Mouse (Mus musculus) cerebellum, postnatal 36 days (tissue): ENCODE measurements around the gene Wfdc13.

Experiments used
- DNase-seq, 2 experiments: peaks; one replicate each; pipeline ENCODE4 v3.0.0; 2021 to 2022; ENCODE audit warnings: mixed read lengths in 2 of 2

The Wfdc13 gene

DNA sequence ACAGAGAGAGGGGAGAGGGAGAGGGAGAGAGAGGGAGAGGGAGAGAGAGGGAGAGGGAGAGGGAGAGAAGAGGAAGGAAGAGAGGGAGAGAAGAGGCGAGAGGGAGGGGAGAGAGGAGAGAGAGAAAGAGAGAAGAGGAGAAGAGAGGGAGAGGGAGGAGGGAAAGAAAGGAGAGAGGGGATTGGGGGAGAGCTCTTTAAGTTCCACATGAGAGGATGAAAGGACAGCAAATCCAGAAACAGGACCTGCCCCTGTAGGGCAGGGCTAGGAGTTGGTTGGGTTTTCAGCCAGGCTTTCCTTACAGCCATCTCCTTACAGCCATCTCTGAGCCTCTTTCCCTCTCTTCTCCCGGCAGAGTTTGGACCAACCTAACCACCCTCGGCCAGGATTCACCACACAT is at the start of gene Wfdc13:
TSS of gene Wfdc13 (plus strand) at position 301 of the 400 bp plus-strand sequence.
- no peak for DNase-seq

DNA sequence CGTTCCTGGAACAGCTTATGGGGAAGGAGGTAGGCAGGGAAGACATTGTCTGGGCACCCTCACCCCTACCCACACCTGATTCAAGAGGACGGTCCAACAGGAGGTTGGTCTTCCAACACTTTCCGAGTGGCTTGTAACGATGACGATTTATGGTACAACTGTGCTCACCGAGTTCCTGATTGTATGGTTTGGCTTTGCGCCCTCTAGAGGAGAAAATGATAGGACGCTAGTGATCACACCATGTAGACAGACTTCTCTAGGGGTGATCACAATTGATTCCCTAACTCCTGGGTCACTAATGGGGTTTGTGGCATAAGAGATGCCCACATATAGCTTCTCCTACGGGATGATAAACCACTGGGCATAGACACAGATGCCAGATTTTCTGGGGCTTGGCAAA is 49.6 kb upstream of the Wfdc13 start:
- no peak for DNase-seq

DNA sequence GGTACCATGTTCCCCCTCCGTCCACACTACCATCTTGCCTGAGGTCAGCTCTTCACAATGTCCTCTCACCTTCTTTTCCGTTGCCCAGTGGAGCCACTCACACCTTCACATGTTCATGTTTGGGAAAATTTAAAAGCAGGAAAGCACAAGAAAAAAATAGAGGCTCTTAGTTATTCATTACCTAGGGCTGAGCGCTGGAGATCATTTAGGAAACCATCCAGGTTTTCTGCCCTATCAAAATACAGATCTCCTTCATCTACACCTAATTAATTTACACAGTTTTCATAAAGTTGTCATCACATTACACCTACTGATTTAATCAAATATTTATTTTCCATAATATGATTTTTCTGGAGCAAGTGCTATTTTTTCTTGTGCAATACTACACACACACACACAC is 46.2 kb upstream of the Wfdc13 start, which contains the start of gene Wfdc16:
TSS of gene Wfdc16 (minus strand) at position 101 of the 400 bp plus-strand sequence.
- no peak for DNase-seq

DNA sequence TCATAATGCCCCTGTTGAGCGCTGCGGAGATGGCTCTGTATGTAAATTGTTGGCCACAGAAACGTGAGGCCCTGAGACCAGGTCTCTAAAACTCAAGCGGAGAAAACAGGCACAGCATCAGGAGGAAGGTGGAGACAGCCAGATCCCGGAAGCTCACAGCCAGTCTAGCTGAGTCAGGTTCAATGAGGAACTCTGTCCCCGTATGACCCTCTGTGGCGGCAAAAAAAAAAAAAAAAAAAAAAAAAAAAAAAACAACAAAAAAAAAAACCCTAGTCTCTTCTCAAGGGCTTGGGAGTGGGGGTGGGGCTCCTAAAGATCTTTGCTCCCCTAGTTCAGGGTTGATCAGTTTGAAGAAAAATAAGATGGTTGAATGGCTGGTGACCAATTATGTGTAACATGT is 43.8 kb upstream of the Wfdc13 start:
- no peak for DNase-seq

DNA sequence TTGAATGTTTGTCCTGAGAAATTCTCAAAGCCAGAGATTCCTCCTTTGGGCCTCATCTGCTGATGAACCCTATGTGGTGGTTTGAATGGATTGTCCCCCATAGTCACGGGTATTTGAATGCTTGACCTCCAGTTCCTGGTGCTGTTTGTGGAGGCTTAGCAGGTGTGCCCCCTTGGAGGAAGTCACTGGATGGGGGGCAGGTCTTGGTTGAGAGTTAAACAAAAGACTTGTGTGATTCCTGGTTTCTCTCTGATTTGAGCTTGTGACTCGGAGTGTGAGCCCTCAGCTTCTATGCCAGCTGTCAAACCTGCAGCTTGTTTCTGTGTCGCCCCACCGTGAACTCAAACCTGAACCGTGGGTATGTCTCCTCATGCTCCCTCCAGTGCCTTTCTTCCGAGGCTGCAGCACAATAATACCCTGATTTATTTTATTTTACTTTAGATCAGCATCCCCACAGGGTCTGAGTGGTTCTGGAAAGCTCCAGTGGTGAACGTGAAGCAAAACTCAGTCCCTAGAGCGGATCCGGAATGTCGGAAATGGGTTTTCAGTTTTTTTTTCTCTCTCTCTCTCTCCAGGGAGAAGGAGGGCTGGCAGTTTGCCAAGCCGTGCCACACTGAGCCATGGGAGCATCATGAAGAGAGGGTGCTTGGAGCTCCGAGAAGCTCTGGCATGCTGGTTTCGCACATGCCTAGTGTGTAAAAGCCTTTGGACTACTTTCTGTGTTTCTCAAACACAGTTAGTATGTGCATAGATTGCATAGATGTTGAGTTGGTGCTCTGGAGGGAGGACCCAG is 42.8 kb upstream of the Wfdc13 start:
- no peak for DNase-seq

DNA sequence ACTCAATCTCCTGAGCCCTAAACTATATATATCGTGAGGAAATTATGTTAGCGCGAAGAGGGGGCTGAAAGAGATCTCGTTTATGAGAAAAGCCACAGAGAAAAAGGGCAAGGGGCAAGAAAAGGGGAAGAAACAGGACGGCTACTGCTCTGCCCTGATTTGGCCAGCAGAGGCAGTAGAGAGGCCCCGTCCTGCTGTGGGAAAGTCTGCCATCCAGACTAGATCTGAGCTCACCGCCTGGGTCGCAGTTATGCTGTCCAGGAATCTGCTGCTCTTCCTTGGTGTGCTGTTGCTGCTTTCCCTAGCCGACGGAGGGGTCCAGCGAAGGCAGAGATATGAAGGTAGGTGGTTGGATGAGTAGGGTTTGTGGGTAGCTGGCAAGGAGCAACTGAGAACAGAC is 29.0 kb upstream of the Wfdc13 start, which contains the start of gene Wfdc10:
TSS of gene Wfdc10 (plus strand) at position 189 of the 400 bp plus-strand sequence.
- peak; percentile 13 to 24 for DNase-seq

DNA sequence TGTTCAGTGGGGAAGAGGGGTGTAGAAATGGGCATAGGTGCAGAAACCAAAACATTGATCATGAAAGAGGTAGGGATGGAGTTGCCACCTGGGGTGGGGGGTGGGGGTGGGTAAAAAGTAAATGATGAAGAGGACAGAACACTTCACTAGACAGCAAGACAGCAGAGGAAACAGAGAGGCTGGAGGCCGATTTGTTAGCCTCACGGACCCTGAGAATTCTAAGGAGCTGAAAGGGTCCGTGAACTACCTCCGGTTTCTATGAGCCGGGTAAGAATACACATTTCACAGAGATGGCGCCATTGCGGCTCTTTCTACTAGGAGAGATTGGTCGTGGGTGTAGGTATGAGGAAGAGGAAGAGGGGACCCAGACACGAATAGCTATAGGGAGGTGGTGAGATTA is 28.4 kb upstream of the Wfdc13 start, which contains the start of gene Wfdc9:
TSS of gene Wfdc9 (minus strand) at position 101 of the 400 bp plus-strand sequence.
- DNase-seq: no peak

DNA sequence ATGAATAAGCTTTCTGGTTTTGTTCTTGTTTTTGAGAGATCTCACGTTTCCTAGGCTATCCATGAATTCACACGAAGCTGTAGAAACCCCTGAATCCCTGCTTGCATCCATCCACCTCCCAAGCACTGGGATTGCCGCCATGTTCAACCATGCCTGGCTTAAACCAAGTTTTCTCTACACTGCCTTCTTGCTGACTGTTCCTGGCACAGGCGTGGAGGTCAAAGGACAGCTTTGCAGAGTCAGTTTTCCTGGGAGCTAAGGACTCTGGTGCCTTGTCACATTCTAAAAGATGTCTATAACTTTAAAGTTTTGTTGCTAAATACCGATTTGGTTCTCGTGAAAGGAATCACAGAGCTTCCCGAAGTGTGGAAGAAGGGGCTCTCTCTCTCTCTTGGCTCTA is 20.1 kb upstream of the Wfdc13 start:
- DNase-seq: no peak

DNA sequence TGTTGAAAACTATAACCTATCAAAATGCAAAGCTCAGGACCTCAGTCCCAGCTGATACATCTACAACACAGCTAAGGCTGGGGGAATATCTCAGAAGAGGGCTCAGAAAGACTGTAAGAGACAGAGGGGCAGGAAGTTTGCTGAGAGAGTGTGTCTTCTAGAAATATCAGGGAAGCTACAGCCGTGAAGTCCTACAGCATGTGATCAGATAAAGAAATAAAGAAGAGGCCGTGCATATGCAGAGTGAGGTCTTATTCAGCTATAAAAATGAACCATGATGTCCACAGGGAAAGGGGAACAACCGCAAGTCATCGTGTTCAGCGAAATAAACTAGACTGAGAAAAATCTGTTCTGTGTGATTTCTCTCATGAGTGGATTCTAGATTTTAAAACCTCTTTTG is 14.6 kb upstream of the Wfdc13 start:
- no peak for DNase-seq

DNA sequence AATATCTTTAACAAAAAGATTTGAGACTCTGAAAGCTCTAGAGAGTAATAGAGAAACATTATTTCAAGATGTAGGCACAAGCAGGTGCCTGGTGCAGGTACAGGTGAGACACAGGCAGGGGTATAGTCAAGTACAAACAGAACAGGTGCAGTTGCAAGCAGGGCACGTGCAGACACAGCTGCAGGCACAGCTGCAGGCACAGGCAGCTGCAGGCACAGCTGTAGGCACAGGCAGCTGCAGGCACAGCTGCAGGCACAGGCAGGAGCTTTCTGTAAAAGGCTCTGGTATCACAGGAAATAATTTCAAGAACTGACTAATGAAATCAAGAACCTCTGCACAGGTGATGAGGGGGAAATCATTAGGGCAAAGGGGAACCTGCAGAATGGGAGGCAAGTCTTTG is 14.0 kb upstream of the Wfdc13 start:
- no peak for DNase-seq

DNA sequence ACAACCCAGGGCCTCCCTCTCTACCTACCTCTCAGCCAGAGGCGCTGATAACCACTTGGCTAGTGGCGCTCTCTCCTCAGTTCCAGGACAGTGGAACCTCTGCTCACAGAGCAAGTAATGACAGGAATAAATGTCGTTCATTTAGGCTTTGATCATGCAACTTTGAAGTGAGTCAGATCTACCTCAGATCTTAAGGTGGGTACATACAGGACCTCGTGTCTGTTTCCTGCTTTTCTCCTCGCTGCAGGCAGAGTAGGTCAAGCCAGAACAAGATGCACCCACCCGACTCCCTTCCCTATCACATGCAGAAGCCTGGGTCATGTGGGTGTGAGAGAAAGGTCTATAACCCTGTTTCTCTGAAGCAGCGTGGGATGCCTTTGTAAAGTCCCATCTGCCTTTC is 10.9 kb upstream of the Wfdc13 start, which contains the start of gene Wfdc11:
TSS of gene Wfdc11 (minus strand) at position 101 of the 400 bp plus-strand sequence.
- DNase-seq: no peak

DNA sequence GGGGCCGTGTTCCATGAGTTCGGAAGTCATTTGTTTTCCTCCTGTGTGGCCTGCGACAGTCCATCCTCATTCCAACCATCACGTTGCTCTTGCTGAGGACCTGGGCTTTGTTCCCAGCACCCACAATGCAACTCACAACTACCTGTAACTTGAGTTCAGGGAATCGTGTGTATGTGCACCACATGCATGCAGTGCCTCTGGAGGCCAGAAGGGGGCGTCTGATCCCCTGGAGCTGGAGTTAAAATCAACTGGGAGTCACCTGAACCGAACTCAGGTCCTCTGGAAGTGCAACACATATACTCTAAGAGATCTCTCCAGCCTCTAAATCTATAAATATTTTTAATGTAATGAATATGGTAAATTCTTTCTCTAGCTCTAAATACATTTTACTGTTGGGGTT is 8.8 kb upstream of the Wfdc13 start:
- no peak for DNase-seq

DNA sequence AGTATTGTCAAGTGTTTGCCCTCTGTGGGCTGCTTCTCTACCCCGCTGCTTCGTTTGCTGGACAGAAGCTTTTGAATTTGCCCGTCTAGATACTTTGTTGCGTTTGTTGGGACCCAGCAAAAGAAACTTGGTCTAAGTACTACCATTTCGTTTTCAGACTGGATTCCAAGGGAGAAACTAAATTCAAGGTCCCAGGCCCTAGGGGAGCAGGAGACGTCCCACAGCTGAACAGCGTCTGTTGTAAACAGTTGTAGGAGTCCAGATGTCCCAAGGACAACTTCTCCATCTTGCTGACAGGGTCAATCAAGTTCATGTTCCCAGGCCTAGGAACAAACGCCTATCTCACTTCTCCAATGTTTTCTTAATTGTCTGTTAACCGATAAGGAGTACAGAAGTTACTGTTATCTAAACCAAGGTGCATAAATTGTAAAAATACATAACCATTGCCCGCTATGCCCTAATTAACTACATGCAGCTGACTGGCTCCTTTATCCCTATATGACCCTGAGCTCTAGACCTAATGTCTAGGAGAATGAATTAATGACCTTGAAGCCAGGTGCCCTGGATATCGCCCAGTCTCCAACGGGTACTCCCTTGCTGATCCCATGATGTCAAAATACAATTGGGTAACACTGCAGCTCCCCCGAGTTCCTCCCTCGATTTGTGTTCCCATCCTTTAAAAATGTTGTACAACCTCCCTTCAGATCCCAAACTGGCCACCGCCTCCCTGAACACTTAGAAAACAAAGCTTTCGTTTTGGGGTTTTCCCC is 7.8 kb upstream of the Wfdc13 start:
- no peak for DNase-seq

DNA sequence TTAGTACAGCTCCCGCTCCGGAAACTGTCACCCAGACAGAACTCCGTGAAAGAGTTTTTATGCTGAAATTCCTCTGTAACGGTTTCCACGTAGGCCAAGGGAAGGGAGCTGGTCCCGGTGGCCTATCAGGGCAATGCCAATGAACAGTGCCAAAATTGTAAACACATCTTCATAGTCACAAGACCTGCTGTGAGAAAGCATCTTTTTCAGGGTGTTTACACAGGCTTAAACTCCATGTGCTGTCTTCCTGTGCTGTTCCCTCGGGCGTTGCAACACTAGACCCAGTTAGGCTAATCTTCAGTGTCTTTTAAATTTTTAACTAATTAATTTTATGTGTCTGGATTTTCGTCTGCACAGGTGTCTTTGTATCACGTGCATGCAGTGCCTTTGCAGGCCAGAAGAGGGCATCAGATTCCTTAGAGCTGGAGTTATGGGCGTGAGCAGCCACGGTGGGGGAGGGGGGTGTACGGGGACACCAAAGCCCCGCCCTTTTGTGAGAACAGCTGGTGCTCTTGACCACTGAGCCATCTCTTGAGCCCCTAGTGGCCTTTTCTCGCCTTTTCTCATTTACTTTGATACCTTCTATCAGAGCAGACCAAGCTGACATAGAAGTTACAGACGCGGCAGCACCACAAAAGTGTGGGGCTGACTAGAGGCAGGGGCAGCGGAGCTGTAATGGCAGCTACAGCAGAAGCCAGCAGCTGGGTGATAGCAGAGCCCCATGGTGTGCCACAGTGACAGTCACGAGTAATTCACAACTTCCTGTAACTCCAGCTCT is 5.9 kb upstream of the Wfdc13 start:
- DNase-seq: peak; percentile 59 to 62

DNA sequence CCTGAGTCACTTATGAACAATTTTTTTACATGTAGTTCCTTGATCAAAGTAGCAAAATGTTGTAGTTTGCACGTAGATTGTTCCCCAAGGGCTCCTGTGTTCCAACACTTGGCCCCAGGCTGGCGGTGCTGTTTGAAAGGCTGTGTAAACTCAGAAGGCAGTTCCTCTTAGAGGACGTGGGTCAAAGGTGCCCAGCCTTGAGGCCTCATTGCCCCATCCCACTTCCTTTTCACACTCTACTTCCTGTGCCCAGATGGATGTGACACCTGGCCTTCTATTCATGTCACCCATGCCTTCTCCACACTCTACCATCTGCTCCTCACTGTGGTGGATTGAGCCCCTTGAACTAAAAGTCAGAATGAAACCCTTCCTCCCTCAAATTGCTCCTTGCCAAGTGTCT is 5.0 kb upstream of the Wfdc13 start:
- DNase-seq: no peak

DNA sequence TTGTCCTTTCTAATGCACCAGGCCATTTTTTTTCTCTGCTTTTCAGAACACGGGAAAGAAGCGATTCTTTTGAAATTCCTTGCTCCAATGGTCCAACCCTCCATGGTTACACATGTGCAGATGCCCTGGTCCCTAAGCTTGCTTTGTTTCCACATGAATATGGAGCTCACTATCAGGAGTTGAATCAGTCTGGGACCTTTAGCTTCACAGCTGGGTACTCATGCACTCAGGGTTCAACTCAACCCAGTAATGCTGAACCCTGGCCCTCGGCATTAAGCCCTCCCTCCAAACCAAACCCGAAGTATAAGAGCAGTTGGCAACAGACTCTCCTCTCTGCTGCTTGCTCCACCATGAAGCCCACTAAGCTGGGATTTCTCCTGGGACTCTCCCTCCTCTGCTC is 13.3 kb downstream of the Wfdc13 start, which contains the start of gene Spint4:
TSS of gene Spint4 (plus strand) at position 301 of the 400 bp plus-strand sequence.
- no peak for DNase-seq

DNA sequence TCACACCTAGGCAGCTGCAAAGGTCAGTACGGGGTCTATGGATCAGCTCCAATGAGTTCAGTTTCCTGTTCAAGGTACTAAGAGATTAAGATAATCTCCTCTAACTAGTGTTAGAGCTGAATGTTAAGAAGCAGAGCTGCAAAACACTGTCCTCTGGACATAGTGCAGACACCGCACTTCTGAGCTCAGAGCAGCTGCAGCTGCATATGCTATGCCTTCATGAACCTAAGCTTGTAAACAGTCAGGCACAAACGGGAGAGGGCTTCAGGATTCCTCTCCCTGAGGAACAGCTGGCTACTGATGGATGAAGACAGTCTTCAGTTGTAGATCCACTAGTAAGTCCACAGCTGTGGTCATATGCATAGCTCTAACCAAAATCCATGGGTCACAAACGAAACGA is 16.1 kb downstream of the Wfdc13 start:
- DNase-seq: no peak

DNA sequence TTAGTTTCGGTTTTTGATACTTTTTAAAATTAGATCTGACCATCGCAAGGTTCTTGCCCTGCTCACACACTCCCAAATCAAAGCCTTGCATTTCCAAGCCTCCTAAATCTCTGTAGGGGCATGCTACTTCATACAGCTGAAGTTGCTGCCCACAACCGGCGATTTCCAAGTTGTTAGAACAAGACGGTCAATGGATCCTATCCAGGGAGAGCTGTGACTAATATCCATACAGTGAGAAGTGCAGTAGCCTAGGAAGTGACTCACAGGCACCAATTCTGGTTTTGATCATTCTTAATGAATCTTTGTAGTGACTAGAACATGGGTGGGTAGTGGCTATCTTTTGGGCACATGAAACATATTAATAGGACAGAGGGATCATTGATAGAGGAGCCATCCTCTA is 16.9 kb downstream of the Wfdc13 start:
- no peak for DNase-seq

DNA sequence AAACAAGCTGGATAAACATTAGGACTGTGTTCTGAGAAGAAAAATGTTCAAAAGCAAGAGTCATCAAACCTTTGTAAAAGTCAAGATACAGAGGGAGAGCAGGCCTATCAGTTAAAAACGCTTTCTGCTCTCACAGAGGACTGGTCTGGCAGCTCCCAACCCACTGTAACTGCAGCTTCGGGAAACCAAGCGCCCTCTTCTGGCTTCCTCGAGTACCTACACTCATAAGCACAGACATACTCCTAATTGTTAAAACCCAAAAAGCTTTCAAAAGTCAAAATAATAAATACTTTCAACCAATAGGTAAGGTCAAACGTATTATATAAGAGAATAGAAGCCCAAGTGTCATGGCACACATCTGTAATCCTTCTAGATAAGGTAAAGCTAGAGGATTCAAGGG is 19.3 kb downstream of the Wfdc13 start:
- DNase-seq: no peak

DNA sequence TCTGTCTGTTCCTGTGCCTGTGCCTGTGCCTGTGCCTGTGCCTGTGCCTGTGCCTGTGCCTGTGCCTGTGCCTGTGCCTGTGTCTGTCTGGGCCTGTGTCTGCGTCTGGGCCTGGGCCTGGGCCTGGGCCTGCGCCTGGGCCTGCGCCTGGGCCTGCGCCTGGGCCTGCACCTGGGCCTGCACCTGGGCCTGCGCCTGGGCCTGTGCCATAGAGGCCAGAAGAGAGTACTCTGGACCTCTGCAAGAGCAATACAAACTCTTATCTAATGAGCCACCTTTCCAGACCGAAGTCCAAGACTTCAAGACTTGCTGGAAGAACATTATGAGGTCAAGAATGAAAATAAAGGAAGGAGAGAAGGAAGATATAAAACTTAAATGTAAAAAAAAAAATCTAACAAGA is 20.4 kb downstream of the Wfdc13 start:
- DNase-seq: no peak

DNA sequence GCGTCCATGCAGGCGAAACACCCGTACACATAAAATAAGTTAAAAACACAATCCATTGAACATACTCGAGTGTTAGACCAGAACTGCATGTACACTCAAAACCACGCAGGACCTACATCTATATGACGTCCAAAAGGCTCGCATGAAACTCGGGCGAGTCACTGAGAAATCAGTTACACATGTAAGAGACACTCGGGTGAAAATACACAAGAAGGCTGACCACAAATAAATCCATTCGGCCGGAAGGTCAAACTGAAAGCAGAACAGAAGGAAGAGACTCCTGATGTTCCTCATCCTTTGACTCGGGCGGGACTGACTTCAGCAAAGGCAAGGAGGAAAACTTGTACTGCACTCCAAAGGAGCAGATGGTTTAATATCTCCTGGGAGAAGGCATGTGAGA is 21.1 kb downstream of the Wfdc13 start:
- no peak for DNase-seq

DNA sequence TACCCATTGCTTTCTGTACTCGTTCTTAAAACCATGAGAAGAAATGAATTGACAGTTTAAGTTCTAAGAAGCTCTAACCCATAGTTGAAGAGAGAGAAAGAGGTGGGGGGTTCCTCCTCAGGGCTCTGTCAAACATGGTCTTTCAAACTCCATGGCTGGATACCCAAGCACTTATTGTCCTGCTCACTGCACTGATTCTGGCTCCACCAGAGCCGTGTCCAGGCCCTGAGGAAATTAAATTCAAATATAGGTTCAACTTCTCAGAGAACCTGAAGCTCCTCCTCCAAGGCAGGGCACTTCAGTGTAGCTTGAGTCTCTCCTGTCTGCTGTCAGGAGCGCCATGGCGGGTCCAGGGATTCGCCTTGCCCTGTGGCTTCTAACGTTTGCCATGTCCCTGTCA is 30.1 kb downstream of the Wfdc13 start, which contains the start of gene Spint5:
TSS of gene Spint5 (plus strand) at position 301 of the 400 bp plus-strand sequence.
- DNase-seq: no peak
